Mouse (Mus musculus) lung, postnatal 14 days (tissue): Measurements from ENCODE around the gene Dcst2.

Experiments used
- DNase-seq: peaks from one replicate; pipeline ENCODE4 v3.0.0; 2021

Gene Dcst2

DNA sequence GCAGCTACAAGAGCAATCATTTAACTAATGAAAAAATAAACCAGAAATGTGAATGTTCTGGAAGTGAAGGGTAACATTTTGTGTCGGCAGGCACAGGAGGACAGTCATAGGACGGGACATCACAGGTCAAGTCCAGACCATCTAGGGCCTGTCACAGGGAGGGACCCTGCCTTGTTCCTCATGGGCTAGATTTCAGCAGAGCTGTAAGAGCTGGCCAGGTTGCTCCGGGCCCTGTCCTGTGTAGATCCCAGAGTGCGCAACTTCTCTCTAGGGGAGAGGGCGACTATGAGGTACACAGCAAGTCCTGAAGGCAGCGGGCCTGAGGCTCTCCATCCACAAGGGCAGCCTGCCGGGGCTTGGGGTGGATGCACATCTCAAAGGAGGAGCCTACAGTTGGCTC lies at the start of gene Dcst2:
TSS of gene Dcst2 (plus strand) at position 301 of the 400 bp plus-strand sequence.
- no peak for DNase-seq

DNA sequence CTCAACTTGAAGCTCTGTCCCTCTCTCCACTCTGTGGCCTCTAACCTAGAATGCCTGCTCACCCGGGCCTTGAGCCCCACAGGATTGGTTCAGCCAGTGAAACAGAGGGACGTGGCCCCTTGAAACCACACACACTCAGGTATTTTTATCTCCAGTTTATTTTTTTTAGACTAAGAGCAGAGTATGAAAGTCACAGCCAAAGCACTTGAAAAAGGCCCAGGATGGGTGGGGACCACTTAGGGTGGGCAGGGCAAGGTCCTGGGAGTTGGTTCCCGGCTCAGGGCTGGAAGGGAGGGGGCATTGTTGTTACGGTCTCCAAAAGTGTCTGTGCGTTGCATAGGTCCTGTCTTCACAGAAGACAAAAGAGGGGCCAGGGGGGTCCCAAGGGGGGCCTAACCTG lies 47.4 kb upstream of the Dcst2 start:
- DNase-seq, result peak; percentile 56

DNA sequence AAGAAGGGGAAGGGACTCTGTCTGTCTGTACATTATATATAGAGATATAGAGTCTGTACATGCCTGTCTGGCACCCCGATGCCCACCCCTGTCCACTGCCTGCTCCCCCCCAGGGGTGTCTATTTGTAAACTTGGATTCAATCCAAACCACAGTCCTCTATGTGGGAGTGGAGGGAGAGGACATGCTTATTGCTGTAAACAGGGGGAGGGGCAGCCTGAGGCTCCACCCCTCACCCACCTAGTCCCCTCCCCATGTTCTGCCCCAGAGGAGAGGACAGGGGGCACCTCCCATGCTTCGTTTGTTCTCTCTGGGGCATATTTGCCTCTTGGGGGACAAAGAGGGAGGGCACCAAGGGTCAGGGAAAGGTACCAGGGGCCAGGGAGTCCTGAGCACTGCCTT lies 47.0 kb upstream of the Dcst2 start:
- peak; percentile 47 for DNase-seq

DNA sequence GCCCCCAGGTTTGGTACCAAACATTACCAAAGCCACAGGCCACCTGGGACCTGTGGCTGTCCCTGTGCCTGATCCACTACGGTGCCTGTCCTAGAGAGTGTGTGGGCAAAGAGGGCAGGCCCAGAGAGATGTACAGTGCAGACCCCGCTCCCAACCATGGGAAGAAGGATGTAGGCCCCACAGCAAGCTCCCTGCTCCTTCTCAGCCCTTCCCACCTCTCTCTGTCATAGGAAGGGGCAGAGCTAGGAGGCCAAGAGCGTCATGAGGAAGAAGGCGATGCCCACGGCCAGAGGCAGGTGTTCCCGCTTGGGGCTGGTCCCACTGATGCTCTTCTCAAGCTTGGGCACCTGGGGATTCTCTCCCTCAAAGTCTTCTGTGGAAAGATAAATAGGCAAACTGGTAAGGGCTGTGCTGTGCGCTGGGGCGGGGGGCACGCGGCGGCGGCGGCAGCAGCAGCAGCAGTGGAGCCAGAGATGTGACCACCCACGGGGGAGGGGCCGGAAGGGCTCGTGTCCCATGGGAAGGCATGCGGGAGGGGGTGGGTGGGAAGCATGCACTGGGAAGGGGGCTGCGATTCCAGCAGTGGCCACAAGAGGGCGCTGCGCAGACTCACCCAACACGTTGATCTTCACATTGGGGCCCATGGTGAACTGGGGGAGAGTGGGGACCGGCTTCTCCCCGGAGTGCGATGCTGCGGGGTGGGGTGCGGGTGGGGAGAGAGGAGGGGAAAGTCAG lies 46.4 kb upstream of the Dcst2 start:
- peak; percentile 90 for DNase-seq

DNA sequence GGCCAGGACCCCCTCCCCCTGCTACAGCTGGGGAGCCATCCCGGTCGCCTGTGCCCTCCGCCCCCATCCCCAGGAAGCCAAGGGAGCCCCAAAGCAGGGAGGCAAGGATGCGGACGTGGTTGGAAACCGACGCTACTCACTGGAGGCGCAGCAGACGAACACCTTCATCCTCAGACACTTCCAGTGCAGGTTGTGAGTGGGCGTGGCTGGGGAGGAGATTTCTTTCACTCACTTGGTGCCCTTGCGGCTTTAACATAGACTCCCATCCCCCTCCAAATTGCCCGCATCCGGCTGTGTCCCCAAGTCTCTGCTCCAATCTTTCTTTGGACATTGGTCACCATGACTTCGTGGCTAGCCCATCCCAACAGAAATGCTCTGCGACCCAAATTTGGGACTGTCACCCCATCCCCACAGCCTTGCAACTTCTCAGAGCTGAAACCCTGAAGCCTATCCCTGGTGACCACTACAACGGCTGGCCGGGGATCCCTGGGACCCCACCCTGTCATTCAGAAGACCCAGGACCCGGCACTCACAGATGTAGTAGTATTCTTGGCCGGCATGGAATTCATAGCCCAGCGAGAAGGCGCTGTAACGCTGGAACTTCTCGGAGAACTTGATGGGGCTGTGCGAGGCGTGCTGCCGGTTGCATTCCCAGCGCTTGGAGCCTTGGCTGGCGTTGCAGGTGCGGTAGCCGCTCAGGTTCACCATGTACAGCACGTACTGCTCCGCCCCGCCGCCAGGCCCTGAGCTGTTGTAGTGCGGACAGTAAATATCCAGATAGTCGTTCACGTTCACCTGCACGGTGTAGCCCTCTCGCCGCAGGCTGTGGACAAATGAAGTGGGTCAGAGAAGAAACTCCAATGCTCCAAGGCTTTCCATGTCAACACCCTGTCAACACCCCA lies 45.6 kb upstream of the Dcst2 start:
- DNase-seq, result no peak

DNA sequence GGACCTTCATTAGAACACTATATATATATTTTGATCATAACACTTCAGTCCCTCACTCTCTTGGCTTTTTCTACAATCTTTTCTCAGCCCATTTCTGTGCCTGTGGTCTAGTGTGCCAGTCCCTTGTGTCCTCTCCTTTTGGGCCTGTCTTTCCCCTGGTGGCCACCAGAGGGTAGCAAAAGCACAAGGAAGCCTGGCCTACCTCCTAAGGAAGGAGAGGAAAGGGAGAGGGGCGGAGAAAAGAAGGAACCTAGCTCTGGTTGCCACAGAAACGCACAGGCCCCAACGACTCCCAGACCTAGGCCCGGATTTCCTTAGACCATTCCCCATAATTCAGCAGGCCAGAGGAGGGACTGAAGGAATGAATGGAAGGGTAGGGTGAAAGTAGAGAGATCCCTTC lies 44.9 kb upstream of the Dcst2 start:
- peak; percentile 90 for DNase-seq

DNA sequence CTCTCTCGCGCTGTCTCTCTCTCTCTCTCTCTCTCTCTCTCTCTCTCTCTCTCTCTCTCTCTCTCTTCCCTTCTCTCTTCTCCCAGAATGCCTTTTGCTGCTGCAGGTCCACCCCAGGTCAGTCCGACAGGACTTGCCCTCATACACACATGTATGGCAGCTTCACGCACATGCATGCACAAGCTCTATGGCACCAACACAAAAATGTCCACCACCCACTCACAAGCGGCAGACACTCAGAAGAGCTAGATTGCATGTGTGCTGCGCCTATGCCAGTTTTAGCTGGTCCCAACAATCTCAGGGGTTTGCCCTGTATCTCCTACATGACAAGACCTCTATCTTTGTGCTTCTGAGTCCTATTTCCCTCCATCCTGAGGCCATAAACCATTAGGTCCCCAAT lies 44.5 kb upstream of the Dcst2 start:
- DNase-seq, result no peak

DNA sequence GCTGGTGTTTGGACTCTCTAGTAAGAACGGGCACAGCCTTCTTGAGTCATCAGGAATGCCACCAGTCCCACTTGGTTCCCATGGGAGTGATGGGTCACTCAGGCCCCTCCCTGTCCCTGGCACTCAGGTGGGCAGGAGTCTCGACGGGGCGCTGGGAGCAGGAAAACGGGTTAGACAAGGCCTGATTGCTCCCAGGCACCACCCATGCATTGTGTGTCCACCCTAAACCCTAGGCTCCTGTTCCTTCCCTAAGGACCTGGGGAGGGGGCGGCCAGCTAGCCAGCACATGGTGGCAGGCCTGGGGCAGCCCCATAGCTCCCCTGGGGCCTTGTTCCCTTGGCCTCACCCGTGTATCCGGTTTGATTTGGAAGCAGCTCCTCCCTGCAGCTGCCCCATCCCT lies 43.5 kb upstream of the Dcst2 start:
- no peak for DNase-seq

DNA sequence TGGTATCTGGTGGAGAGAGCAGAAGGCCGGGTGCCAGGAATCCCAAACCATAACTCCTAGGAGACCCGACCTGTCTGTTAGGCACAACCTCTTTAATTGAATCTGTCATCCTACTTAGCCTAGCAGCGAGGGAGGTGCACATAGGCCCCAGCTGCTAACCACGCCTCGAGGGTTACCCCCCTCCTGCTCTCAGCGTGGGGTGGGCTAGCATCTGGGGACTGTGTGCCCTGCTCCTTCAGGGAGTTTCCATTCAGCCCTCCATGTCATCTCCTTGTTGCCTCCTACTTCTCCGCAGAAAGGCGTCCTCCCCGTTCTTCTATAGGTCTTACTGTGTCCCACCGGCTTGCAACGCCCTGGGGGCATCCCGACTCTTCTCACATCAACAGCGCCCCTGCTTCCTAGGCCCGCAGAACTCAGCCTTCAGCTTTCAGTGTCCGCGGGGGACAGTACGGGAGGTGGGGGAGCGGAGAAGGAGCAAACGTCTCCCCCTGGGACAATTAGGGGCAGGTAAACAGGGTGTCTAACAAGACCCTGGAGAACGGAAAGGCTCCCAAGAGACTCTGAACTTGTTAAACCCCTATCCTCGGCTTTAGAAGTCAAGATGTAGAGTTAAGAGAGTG lies 42.7 kb upstream of the Dcst2 start:
- no peak for DNase-seq

DNA sequence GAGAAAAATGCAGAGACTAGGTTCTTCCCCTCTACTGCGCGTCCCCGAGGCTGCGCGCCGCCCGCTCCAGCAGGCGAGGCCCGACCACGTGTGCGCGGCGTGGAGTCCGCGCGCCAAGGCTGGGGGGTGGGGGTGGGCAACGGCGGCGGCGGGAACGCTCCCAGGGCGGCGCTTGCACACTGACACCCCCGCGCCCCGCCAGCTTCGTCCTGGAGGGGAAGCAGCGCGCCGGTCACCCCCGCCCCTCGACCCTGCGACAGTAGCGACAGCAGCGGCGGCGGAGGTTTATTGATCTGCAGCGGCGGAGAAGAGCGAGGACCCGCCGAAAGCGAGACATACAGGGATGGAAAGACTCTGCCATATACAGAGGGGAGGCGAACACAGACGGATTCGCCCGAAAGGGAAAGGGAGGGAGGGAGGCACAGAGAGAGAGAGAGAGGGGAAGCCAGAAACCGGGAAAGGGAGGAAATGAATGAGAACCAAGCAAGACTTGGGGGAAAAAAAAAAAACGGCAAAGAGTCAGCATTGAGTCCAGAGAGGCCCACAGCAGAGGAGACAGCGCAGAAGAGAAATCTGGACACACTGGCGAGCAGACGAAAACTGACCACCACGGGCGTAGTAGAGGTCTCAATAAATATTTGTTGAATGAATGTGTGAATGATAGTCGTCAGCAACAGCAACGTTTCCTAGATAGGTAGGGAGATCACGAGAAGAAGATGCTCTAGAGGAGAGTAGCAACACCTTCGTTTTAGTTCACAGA lies 42.0 kb upstream of the Dcst2 start:
- no peak for DNase-seq

DNA sequence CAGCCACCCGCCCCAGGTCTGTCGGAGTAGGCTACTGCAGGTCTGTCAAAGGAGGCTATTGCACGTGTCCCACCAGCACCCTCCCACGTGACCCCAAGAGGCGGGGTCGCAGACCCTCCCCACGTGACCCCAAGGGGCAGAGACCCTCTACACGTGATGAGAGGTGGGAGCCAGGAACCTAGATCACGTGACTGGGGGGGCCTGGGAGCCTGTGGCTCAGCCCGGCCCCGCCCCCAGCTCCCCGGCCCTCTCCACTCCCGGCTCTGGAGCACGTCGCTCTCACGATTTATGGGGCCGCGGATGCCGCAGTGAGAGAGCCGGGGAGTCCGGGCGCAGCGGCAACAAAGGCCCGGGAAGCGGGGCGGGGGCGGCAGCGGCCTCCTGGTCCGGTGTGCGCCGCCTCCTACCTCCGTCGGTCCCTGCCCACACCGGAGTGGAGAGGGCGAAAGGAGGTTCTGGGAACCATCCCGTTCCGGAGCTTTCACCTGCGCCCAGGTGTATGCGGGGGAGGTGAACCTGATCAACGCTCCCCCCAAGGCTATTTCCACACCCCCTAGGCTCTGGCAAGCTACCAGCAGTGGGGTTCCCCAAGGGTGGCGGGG lies 41.1 kb upstream of the Dcst2 start:
- DNase-seq, result no peak

DNA sequence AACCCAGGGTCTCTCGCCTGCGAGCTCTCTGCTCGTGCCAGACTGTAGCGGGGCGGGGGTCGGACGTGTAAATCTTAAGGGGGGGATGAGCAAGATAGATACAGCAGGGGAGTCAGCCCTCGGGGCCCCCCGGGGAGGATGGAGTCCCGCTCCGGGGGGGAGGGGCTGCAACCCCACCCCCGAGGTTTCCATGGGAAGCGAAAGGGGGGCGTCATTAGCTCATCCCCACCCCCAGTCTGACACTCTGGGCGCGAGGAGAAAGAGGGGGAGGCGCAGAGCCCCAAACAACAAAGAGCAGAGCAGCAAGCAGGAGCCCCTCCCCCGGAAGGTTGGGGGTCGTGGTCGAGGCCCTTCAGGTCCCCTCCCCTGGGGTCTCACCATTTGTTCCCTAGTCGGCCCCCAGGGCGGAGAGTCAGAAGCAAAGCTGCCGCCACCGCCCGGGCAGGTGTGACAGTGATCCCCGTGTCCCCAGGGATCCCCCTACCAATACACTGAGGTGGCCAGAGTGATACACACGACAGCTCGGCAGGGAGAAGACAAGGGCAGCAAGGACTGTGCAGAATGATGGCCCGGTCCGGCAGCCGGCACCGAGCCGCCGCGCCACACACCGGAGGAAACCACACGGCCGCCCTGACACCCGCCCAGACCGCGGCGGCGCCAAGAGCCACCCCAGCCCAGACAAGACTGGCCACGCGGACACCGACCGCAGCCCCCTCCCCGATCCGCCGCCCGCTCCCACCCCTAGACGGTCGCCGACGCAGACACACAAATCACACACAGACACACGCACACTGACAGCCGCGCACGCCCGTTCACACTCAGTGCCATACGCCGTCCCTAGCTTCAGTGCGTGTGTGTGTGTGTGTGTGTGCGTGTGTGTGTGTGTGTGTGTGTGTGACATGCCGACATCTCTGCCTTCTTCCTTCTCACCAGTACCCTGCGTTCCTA lies 40.3 kb upstream of the Dcst2 start:
- no peak for DNase-seq

DNA sequence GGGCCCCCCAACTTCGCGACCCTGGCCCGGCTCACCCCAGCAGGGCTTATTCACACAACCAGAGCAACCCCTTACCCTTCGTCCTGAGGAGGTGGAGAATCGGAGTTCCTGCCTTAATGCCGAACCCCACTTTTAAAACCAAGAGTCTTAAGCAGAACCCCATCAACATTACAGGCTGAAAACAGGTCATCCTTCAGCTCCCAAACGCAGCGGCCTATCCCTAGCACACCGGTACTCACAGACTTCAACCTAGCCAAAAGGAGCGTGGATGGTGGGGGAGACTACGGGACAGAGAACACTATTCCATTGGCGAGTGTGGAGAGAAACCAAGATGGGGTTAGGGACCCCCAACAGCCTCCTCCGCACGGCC lies 39.7 kb upstream of the Dcst2 start:
- no peak for DNase-seq

DNA sequence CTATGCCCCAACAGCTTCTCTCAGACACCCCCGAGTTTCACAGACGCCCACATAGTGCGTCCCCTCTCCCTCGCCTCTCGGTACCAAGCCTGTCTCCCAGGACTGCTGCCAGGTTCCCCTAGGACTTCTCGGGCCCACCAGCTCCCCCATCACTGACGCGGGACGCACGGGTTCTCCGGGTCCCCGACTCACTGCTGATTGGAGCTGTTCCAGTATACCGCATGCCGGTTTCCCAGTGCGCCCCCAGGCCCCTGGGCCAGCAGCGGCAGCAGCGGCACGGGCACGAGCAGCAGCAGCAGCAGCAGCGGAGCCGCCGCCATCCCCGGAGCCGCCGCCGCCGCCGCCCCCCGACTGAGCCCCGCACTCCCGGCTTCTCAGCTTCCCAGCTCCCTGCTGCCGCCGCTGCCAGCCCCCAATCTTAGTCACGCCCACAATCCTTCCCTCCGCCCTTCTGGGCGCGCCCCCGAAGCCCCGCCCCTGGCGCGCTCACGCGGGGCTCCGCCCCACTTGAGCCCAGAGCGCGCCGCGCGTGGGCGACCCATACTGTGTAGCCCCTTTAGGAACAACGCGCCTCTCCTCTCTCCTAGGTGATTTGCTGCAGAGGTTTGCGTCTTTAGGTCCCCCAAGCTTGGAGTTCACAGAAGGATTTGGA lies 39.1 kb upstream of the Dcst2 start, which contains the start of gene Efna3:
TSS of gene Efna3 (minus strand) at position 452 of the 652 bp plus-strand sequence.
- peak; percentile 70 for DNase-seq

DNA sequence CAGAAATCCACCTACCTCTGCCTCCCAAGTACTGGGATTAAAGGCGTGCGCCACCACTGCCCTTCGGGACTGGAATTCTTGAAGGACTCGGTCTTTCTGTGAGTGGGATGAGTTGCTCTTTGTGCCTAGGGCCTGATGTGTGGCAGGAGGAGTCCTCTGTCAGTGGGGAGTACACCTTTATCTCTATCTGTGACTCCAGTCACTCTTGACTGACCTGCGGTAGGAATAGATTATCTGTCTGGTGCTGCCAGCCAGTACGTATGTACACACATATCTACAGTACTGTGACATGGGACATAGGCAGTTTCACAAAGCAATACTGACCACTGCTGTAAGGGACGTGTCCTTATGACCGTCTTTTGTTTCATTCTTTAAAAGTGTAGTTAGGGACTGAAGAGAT lies 35.9 kb upstream of the Dcst2 start:
- no peak for DNase-seq

DNA sequence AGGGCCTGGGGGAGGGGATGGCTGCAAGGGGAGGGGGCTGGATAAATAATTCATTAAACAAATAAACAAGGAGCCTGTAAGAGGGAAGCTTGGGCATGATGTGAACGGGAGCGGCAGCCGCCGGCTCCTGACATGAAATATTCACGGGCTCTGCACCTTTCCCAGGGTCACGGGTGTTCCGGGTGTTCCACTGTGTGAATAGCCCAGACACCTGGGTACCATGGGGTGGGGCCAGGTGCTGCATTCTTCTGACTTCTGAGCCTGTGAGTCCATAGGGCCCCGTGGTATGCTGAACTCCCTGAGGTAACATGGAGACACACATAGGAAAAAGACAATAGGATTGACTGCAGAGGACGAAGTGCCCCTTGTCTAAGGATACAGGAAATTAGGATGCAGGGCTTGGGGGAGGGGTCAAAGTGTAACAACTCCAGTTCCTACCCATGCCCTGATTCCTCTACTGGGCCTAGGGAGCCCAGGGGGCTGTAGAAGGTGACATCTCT lies 34.4 kb upstream of the Dcst2 start:
- no peak for DNase-seq

DNA sequence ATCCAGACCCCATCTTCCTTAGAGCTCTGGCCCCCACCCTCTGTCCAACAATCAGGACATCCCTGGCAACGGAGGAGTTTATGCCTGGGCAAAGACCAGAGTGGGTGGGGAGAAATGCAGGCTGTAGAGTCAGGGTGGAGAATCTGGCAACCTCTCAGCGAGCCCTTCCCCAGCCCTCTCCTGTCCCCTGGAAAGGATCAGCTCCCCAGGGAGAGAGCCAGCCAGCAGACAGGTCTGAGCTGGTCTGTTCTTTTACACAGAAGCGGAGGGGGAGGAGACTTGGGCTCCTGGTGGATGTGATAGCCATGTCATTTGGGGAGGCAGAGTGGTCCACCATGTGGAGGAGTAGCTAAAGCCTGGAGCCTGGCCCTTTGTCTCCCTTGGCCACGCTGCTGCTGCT lies 33.2 kb upstream of the Dcst2 start:
- no peak for DNase-seq

DNA sequence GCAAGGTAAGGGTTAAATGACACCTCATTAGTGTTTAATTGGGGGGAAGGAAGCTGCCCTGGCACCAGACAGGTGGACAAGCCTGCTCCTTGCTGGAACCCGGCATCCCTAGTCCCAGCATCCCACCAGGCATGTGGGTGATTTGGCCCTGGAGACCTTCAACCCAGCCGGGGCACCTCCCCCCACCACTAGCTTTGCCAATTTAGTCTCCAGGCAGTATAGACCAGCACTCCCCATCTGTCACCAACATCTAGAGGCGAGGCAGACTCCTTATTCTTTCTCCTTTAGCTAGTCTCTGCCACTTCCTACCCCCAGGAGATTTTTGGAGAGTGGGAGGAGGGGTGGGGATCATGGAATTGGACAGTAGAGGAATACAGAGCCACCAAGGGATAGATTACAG lies 31.4 kb upstream of the Dcst2 start:
- DNase-seq, result no peak

DNA sequence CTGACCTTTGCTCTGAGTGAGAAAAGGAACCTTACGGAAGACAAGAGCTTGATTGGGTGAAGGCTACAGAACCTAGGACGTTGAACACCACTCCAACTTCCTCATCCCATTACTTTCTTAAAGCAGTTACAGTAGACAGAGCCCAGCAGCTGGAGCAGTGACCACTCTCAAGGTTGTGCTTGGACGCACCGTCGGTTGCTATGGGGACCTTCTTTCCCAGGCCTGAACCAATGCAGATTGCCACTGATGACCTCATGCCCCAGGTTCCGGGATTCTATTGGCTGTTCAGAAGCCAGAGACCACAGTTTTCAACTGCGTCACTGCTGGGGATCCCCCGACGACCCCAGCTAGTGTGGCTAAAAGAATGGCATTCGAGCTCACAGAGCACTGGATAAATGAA lies 30.8 kb upstream of the Dcst2 start:
- DNase-seq, result no peak

DNA sequence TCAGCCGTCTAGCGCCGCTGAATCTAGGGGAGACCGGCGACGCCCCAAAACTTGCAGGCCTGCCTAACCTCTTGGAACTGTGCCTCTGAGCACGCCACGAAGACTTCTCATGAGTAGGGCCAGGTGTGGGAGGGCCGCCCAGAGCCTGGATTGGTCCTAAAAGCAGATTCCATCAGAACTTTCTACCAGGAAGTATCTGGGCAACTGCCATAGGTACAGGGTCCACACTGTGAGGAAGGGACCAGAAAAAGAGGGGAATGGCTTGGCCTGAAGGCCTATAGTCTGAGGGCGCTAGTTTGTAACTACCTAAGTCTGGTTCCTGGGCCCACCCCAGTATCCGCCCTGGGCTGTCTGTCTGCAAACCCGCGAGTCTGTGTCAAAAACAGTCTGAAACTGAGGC lies 30.2 kb upstream of the Dcst2 start:
- DNase-seq, result no peak

DNA sequence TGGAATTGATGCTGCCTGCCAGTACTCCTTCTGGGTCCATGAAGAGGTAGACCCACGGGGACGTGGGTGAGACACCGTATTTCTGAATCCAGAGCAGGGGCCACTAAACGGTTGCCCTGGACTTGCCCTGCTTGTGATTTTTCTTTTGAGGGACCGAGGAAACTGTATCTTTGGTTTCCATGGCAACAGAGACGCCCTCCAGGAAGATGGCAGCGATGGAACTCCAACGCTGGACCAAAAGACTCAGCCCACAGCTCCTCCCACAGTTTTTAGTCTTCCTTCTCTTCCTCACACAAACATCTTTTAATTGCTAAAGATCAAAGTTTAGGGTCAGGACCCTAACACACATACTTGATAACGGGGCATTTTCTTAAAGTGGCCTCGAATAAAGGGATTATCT lies 29.8 kb upstream of the Dcst2 start:
- no peak for DNase-seq
